ENCODE assay signal across 26 mouse cellular contexts in genomic region chr13:99287207-99287606, GRCm38 (mm10). TPM values are rescaled to one million over a fixed set of nuclear protein-coding genes. Genes with fewer than 3 reads are reported as not detected.
DNase-seq lines count a peak whose midpoint lies in the region; ATAC-seq and TF ChIP-seq lines count a peak whose summit lies in the region.
"Had no signal": no experiment of that assay in that cellular context is flagged by ENCODE, and none has a peak within 500 bp of the region (broad histone marks: within the 10 kb centered on the region; RNA-seq: fewer than 3 reads in every experiment).

No protein-coding gene starts in this region.

- TF ChIP-seq EP300 in CH12.LX (IDR thresholded peaks at IDR 0.05; ENCODE audit: low read length), result no peak

- no peak for TF ChIP-seq CTCF in liver, adult 2 months (IDR thresholded peaks at IDR 0.05; ENCODE audit: low read depth, low read length)
- no peak for TF ChIP-seq CTCF in CH12.LX (conservative IDR thresholded peaks at IDR 0.05 in 1 of 2, IDR thresholded peaks at IDR 0.05 in 1 of 2; ENCODE audit: low read depth in 2 of 2, low read length in 2 of 2)

- no peaks in the 10 kb centered on the region for H3K9me3 ChIP-seq in liver, embryonic 12.5 days (replicated peaks)
- H3K9me3 ChIP-seq in CH12.LX (replicated peaks; ENCODE audit: low read length), result no peaks in the 10 kb centered on the region
- H3K9me3 ChIP-seq in hindbrain, embryonic 14.5 days (ENCODE audit: control insufficient read depth, low read length), result no peaks in the 10 kb centered on the region
- H3K9me3 ChIP-seq: embryonic facial prominence, embryonic 12.5 days; heart, embryonic 13.5 days; intestine, embryonic 15.5 days; limb, embryonic 15.5 days had no signal

- no peak overlapping the region for H3K27ac ChIP-seq in liver, adult 2 months (replicated peaks; ENCODE audit: insufficient read depth, low read depth, low read length)
- no peak overlapping the region for H3K27ac ChIP-seq in liver, embryonic 12.5 days
- no peak overlapping the region for H3K27ac ChIP-seq in CH12.LX (ENCODE audit: insufficient read depth, low read depth)
- no peak overlapping the region for H3K27ac ChIP-seq in hindbrain, embryonic 14.5 days
- H3K27ac ChIP-seq: embryonic facial prominence, embryonic 12.5 days; heart, embryonic 13.5 days; hindbrain, postnatal 0 days; intestine, embryonic 15.5 days; limb, embryonic 15.5 days had no signal

- H3K79me2 ChIP-seq in liver, adult 2 months (ENCODE audit: control insufficient read depth, insufficient read depth, low read length), result no peaks in the 10 kb centered on the region
- no peaks in the 10 kb centered on the region for H3K79me2 ChIP-seq in CH12.LX (replicated peaks; ENCODE audit: control insufficient read depth, extremely low read depth, insufficient read depth, poor library complexity, severe bottlenecking)

- no peaks in the 10 kb centered on the region for H3K36me3 ChIP-seq in liver, adult 2 months (ENCODE audit: control insufficient read depth, insufficient read depth, low read length)
- no peaks in the 10 kb centered on the region for H3K36me3 ChIP-seq in liver, embryonic 12.5 days
- no peaks in the 10 kb centered on the region for H3K36me3 ChIP-seq in CH12.LX (replicated peaks in 1 of 2; ENCODE audit: control insufficient read depth in 1 of 2, insufficient read depth in 1 of 2, low read length in 1 of 2)
- no peaks in the 10 kb centered on the region for H3K36me3 ChIP-seq in hindbrain, embryonic 14.5 days (replicated peaks; ENCODE audit: control insufficient read depth, insufficient read depth)
- H3K36me3 ChIP-seq: embryonic facial prominence, embryonic 12.5 days; heart, embryonic 13.5 days; intestine, embryonic 15.5 days; limb, embryonic 15.5 days had no signal

- dilution Hi-C loops in CH12.LX (cut with MboI; ENCODE audit: extremely low pct_ligation_motif_present, extremely low pct_unique_long_range_greater_than_20kb, low sequenced_read_pairs), result no loop called here

- H3K9ac ChIP-seq in liver, adult 2 months (ENCODE audit: low read depth, low read length), result no peak overlapping the region
- no peak overlapping the region for H3K9ac ChIP-seq in liver, embryonic 12.5 days
- no peak overlapping the region for H3K9ac ChIP-seq in CH12.LX (ENCODE audit: insufficient read depth, low read depth)
- H3K9ac ChIP-seq in hindbrain, embryonic 14.5 days, result no peak overlapping the region
- H3K9ac ChIP-seq: embryonic facial prominence, embryonic 12.5 days; heart, embryonic 13.5 days; intestine, embryonic 15.5 days; limb, embryonic 15.5 days; lung, embryonic 14.5 days had no signal

- no peak for TF ChIP-seq RAD21 in CH12.LX (IDR thresholded peaks at IDR 0.05; ENCODE audit: low read depth, low read length)

- no peaks in the 10 kb centered on the region for H3K4me1 ChIP-seq in liver, adult 2 months (ENCODE audit: control insufficient read depth, insufficient read depth, low read length)
- no peaks in the 10 kb centered on the region for H3K4me1 ChIP-seq in liver, embryonic 12.5 days
- peaks cover 2 to 11% of the 10 kb centered on the region in 2 experiments; a peak in 3 of 4 replicates for H3K4me1 ChIP-seq in CH12.LX (ENCODE audit: control insufficient read depth in 1 of 2, insufficient read depth in 2 of 2)
- H3K4me1 ChIP-seq in hindbrain, embryonic 14.5 days (replicated peaks; ENCODE audit: control insufficient read depth, insufficient read depth, low read length), result peaks cover 14% of the 10 kb centered on the region
- H3K4me1 ChIP-seq: embryonic facial prominence, embryonic 12.5 days; intestine, embryonic 15.5 days had no signal

- no peak overlapping the region for H3K4me3 ChIP-seq in liver, adult 2 months (ENCODE audit: insufficient read depth, low read depth, low read length)
- no peak overlapping the region for H3K4me3 ChIP-seq in liver, embryonic 12.5 days
- H3K4me3 ChIP-seq in CH12.LX (replicated peaks in 1 of 3; ENCODE audit: low read depth in 2 of 3, low read length in 2 of 3, poor library complexity in 1 of 3), result no peak overlapping the region
- H3K4me3 ChIP-seq in hindbrain, embryonic 14.5 days (replicated peaks; ENCODE audit: low read length), result no peak overlapping the region
- H3K4me3 ChIP-seq: embryonic facial prominence, embryonic 12.5 days; heart, embryonic 13.5 days; intestine, embryonic 15.5 days; limb, embryonic 15.5 days had no signal

- TF ChIP-seq POLR2A in liver, adult 2 months (IDR thresholded peaks at IDR 0.05; ENCODE audit: extremely low read depth, insufficient read depth, low read length), result no peak
- TF ChIP-seq POLR2A in CH12.LX (IDR thresholded peaks at IDR 0.05; ENCODE audit: low read depth, low read length), result no peak

- H3K4me2 ChIP-seq in liver, embryonic 12.5 days, result no peak overlapping the region
- peak overlapping the region; percentile 47; the same call in 1 of the 2 replicates for H3K4me2 ChIP-seq in CH12.LX (ENCODE audit: insufficient read depth, low read depth, poor library complexity, severe bottlenecking)
- no peak overlapping the region for H3K4me2 ChIP-seq in hindbrain, embryonic 14.5 days (replicated peaks)
- H3K4me2 ChIP-seq: embryonic facial prominence, embryonic 12.5 days; heart, embryonic 13.5 days; intestine, embryonic 15.5 days; limb, embryonic 15.5 days; lung, embryonic 14.5 days had no signal

- 90% methylated on average over 4 of the region's 4 CpGs for WGBS in liver, adult 2 months
- 42% methylated on average over 4 of the region's 4 CpGs for WGBS in liver, embryonic 12.5 days (ENCODE audit: insufficient replicate concordance)
- 94% methylated on average over 4 of the region's 4 CpGs for WGBS in hindbrain, embryonic 14.5 days

- DNase-seq in liver, adult 2 months (ENCODE audit: extremely low read depth, low read depth, low spot score), result peak; percentile 30
- no peak for DNase-seq in CH12.LX (ENCODE audit: extremely low read depth)
- no peak for DNase-seq in hindbrain, embryonic 14.5 days (ENCODE audit: low spot score)
- DNase-seq in lung, postnatal 10 days, result no peak
- DNase-seq: adrenal gland, postnatal 14 days; cerebellum, adult 18-20 months; cerebellum, postnatal 36 days; embryo, embryonic 11 days; gastrocnemius, postnatal 25 days; heart, postnatal 10 days; kidney, postnatal 4 days; left cerebral cortex, postnatal 4 days; lung, embryonic 14.5 days; midbrain, embryonic 14.5 days; right cerebral cortex, adult 18-20 months; thymus, postnatal 4 days had no signal

- in situ Hi-C loops in CH12.LX (cut with MboI; ENCODE audit: low pct_ligation_motif_present, low pct_unique_long_range_greater_than_20kb, low sequenced_read_pairs), result no loop called here

- H3K27me3 ChIP-seq in liver, adult 2 months (ENCODE audit: control insufficient read depth, insufficient read depth, low read length), result no peaks in the 10 kb centered on the region
- no peaks in the 10 kb centered on the region for H3K27me3 ChIP-seq in liver, embryonic 12.5 days (replicated peaks)
- no peaks in the 10 kb centered on the region for H3K27me3 ChIP-seq in CH12.LX (replicated peaks)
- H3K27me3 ChIP-seq in hindbrain, embryonic 14.5 days (ENCODE audit: control insufficient read depth, insufficient read depth, low read length), result no peaks in the 10 kb centered on the region
- H3K27me3 ChIP-seq: embryonic facial prominence, embryonic 12.5 days; heart, embryonic 13.5 days; intestine, embryonic 15.5 days; limb, embryonic 15.5 days; Patski had no signal

- ATAC-seq in liver, embryonic 12.5 days, result no peak
- ATAC-seq in granulocyte monocyte progenitor cell, adult 5-6 weeks (replicated peaks; ENCODE audit: poor library complexity, severe bottlenecking), result peak; percentile 81
- peak; percentile 91 for ATAC-seq in megakaryocyte progenitor cell, adult 5-6 weeks (replicated peaks; ENCODE audit: poor library complexity)
- no peak for ATAC-seq in hindbrain, embryonic 14.5 days (ENCODE audit: low FRiP score)
- ATAC-seq: forebrain, embryonic 14.5 days; hindbrain, postnatal 0 days; intestine, embryonic 15.5 days; Patski had no signal

TF ChIP-seq in CH12.LX, 34 proteins besides CTCF, POLR2A, EP300 and RAD21 (continues in another document):
- TF ChIP-seq BHLHE40 (IDR thresholded peaks at IDR 0.05; ENCODE audit: low read depth, low read length) (no peak), GABPA (IDR thresholded peaks at IDR 0.05; ENCODE audit: insufficient replicate concordance, low read depth, low read length) (no peak), POLR2AphosphoS2 (IDR thresholded peaks at IDR 0.05; ENCODE audit: low read depth, low read length) (no peak), TCF12 (IDR thresholded peaks at IDR 0.05; ENCODE audit: low read depth, low read length) (no peak), UBTF (IDR thresholded peaks at IDR 0.05; ENCODE audit: low read depth, low read length) (no peak), SIN3A (IDR thresholded peaks at IDR 0.05; ENCODE audit: low read length) (no peak), IRF4 (IDR thresholded peaks at IDR 0.05; ENCODE audit: low read depth, low read length) (0 out of 2 replicates have a peak, but pooled peaks have one; percentile 13), ZNF384 (IDR thresholded peaks at IDR 0.05; ENCODE audit: low read depth, low read length) (0 out of 2 replicates have a peak, but pooled peaks have one; percentile 40)

RNA-seq across cellular contexts. Expression of gene Ptcd2, which starts 57.3 kb away (rescaled TPM):
- total RNA-seq in liver, adult 2 months (2014; rRNA removed), result 30.3 and 35.6 TPM in 2 replicates
- polyA plus RNA-seq in liver, adult 2 months (2012; rRNA removed), result 16.4 and 17.4 TPM in 2 replicates
- 44.6 and 46.8 TPM in 2 replicates for polyA plus RNA-seq in liver, embryonic 12.5 days (2016; fragmentation: Nextera tagmentation; extraction: Ambion mirVana)
- 32.4 and 34.4 TPM in 2 replicates for total RNA-seq in CH12.LX (2012; rRNA removed)
- total RNA-seq in CH12.LX (2014; rRNA removed), result 84.8 and 92.9 TPM in 2 replicates
- 36.9 and 52.2 TPM in 2 replicates for polyA plus RNA-seq in CH12.LX (2012; ENCODE audit: insufficient read length, low read depth)
- total RNA-seq in granulocyte monocyte progenitor cell, adult 5-6 weeks (2014; fragmentation: Nextera tagmentation), result 49.8 and 58.1 TPM in 2 replicates
- total RNA-seq in granulocyte monocyte progenitor cell, adult 5-6 weeks (2017), result 55.8 and 65.4 TPM in 2 replicates
- total RNA-seq in megakaryocyte progenitor cell, adult 5-6 weeks (2015), result 43.6 and 48.4 TPM in 2 replicates
- total RNA-seq in megakaryocyte progenitor cell, adult 5-6 weeks (2017), result 64.4 and 73.5 TPM in 2 replicates
- 58.0 and 58.5 TPM in 2 replicates for polyA plus RNA-seq in hindbrain, embryonic 14.5 days (2014; fragmentation: Nextera tagmentation; extraction: Ambion mirVana)

RNA-seq across cellular contexts. Expression of gene Mrps27, which starts 57.4 kb away (rescaled TPM):
- 19.3 and 19.8 TPM in 2 replicates for total RNA-seq in liver, adult 2 months (2014; rRNA removed)
- polyA plus RNA-seq in liver, adult 2 months (2012; rRNA removed), result 15.9 and 24.1 TPM in 2 replicates
- polyA plus RNA-seq in liver, embryonic 12.5 days (2016; fragmentation: Nextera tagmentation; extraction: Ambion mirVana), result 43.7 and 44.3 TPM in 2 replicates
- total RNA-seq in CH12.LX (2012; rRNA removed), result 46.6 and 46.8 TPM in 2 replicates
- 32.6 and 34.5 TPM in 2 replicates for total RNA-seq in CH12.LX (2014; rRNA removed)
- 64.8 and 68.0 TPM in 2 replicates for polyA plus RNA-seq in CH12.LX (2012; ENCODE audit: insufficient read length, low read depth)
- total RNA-seq in granulocyte monocyte progenitor cell, adult 5-6 weeks (2014; fragmentation: Nextera tagmentation), result 25.2 and 33.8 TPM in 2 replicates
- 22.0 and 25.1 TPM in 2 replicates for total RNA-seq in granulocyte monocyte progenitor cell, adult 5-6 weeks (2017)
- total RNA-seq in megakaryocyte progenitor cell, adult 5-6 weeks (2015), result 20.1 and 22.1 TPM in 2 replicates
- total RNA-seq in megakaryocyte progenitor cell, adult 5-6 weeks (2017), result 28.6 and 30.7 TPM in 2 replicates
- polyA plus RNA-seq in hindbrain, embryonic 14.5 days (2014; fragmentation: Nextera tagmentation; extraction: Ambion mirVana), result 40.0 and 40.9 TPM in 2 replicates

Comparison
In these comparisons a context has a peak if more than half of its experiments do, and no peak if none do; other contexts are left out.
1. ATAC-seq: peak in granulocyte monocyte progenitor cell, adult 5-6 weeks (single experiment) and megakaryocyte progenitor cell, adult 5-6 weeks (single experiment); none in liver, embryonic 12.5 days (single experiment) and hindbrain, embryonic 14.5 days (single experiment).